Mouse (Mus musculus) urinary bladder, adult 18-20 months (tissue): ENCODE results near the gene Kifc3.
"Not testable (repeated sequence)": the region's sequence is repeated elsewhere in the genome, so short reads cannot be mapped to it uniquely, and the experiment has no call there.

Experiments
- DNase-seq, 2 experiments: peaks; one replicate each; pipeline ENCODE4 v3.0.0; 2022; ENCODE audit warnings: low spot score in 2 of 2, mixed read lengths in 2 of 2

Kifc3 gene

DNA sequence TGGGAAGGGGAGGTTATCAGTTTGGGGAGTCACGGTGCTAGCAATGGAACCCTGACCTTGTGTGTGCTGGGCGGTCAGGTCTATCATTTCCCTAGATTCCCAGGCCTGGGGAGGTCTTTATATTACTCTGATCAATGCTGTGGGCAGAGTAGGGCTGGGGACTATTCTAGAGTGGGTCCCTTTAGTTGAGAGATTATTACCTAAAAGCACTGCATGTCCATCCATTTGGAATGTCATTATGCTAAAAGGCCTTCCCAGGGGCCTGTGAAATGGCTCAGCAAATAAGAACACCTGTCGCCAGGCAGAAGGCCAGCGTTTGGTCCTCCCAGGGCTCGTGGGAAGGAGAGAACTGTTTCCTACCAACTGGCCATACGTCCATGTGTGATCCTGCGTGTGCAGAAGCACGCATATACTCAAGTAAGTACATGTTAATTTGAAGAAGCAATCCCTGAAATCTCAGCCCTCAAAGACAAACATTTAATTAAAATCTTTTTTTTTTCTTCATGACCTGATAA, 499 bp downstream of the Kifc3 start:
- no peak for DNase-seq

DNA sequence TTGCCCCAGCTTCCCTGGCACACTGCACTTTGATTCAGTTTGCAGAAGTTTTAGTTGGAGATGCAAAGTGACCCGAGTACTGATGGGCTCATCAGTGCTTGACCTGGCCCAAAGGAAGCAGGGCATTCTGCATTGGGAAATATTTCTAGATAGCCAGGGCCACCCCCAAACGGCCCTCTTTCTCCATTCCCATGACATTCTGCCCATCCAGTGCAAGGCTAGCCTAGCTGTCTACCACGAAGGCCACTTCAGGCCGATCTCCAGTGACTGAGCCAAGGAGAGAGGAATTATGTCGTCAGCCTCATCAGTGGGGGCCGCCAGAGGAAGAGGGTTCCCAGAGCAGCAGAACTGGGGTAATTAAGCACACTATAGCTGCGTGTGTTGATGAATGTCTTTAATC, 1.1 kb downstream of the Kifc3 start:
- DNase-seq: no peak

DNA sequence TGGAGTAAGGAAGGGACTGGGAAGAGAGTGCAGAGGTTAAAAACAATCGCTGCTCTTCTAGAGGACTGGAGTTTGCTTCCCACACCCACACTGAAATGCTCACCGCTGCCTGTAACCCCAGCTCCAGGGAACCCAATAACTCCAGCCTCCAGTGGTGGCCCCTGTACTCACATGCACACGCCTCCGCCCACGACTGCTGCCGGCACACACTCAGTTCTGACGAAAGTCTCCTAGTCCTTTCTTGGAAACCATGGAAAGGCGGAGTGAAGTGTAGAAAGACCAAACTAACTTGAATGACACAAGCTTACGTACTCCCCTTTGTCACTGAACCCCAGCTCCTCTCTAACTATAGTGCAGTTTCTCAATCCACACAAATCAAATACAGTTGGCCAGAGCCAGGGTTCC, 2.6 kb downstream of the Kifc3 start:
- no peak for DNase-seq

DNA sequence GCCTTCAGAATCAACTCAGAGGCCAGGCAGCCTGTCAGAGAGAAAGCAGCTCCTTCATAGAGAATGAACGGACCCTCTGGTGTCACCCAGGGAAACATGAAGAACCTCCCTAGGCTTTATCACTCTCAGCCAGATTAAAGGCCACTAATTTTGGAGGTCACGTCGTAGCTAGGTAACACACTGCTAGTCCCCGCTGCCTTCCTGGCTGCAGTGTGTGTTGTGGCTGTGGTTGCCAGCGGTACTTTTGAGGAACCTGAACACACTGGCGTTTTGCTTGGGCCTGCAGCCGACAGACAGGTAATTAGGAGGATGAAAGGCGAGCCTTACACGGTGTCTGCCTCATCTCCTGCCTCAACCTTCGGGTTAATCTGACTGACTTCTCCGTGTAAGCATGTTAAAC, 6.9 kb downstream of the Kifc3 start:
- DNase-seq: no peak

DNA sequence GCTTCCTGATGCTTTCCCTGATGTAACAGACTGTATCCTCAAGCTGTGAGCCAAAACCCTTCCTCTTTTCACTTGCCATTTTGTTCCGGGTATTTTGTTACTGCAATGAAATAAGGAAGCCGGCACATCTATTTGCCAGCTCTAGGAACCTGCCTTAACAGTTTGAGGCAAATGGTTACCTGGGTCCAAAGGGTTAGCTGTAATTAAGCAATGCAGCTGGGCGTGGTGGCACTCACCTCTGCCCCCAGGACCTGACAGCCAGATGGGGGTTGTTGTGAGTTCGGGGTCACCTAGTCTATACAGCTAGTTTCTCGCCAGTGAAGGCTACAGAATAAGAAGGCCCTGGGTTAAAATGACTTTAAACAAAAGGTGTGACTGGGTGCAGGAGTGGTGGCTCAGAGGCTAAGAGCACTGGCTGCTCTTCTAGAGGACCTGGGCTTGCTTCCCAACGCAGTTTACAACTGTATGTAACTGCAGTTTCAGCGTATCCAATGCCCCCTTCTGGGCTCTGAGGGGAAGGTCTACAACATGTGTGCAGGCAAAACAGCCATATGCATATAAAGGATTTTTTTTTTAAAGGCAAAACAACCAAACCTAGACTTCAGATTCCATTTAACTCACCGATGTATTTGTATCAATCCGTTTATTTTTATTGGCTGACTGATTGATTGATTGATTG, 11.0 kb downstream of the Kifc3 start:
- no peak for DNase-seq

DNA sequence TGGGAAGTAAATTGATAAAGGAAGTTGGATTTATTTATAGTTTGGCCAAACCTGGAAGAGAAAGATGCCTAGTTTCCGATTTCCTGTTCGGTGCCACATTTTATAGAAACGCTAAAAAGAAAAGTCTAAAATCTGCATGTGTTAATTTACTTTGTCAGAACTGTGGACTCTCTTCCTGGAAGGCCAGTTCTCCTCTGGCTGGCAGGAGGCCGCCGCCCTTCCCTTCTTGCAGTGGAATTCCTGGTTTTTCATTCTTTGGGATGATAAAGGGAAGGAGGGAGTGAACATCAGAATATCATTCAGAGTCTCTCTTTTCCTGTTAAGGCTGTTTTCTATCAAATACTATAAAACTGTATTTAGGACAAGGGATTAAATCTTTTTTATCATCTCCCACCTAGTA, 15.0 kb downstream of the Kifc3 start:
- DNase-seq: no peak

DNA sequence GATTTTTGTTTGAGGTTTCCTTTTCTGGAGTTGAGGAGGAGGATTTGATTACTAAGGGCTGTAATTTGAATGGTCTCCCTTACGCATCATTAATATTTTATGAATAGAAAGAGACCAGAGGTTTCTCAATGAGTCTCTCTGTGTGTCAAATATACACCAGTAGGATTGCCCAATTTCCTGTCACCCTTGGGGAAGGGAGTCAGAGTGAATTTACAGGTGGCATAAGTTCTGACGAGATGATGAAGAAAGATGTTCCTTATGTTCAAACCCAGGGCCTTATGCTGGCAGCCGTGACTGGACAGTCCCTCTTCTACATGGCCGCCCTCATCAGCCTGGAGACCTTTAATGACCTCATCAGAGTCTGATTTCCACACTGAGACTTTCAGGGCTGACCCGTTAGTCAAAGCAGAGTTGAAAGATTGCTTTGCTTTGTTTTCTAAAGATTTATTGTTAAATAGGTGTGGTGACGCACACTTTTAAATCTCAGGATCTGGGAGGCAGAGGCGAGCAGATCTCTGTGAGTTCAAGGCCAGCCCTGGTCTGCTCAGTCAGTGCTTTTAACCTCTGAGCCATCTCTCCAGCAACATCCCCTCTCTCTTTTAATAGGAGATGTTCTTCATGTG, 16.6 kb downstream of the Kifc3 start:
- no peak for DNase-seq

DNA sequence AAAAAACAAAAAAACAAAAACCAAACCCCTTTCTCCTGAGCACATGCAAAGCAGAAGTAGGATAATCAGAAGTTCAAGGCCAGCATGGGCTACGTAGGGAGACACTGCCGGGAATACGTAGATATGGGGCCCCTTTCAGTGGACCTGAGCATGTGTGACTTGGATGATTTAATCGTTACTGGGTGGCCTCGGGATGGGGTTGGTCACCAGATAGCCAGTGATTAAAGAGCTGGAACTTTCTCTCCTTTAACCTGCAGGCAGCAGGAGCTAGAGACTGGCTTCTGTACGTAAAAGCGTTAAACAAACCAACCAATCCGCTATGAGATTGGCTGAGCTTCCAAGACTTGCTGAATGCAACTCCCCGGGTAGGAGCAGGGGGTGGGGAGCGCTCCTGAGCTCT, 17.5 kb downstream of the Kifc3 start:
- no peak for DNase-seq

DNA sequence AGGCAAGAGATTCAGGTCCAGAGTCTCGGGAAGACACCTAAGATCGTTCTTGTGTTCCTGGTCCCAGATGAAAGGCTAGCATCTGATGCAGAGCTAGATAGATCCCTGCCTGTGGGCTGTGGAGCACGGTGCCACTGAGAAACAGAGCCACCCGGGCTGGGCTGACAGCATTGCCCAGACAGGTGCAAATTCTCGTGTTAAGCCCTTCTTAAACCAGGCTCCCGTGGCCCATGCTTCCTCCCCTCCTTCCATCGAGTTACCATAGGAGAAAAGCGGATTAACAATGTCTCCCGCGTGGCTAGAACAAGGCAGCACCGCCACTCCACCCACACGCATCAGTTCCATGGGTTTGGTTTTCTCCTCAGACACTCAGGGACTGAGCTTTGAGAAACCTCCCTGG, 18.4 kb downstream of the Kifc3 start:
- no peak for DNase-seq

DNA sequence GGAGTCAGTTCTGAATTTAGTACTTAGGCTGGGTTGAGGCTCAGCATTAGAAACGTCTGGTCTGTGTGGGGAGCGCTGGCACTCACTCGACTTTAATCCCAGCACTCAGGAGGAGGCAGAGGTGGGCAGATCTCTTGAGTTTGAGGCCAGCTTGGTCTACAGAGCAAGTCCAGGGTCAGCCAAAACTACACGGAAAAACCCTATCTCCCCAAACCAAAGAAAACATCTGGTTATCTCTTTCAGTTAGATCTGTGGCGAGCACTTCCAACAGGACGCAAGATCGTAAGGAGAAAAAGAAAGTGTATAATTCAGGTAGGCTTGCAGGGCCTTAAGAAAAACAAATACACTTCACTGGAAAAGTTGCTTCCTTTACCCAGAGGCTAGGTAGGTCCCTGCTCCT, 20.8 kb downstream of the Kifc3 start:
- DNase-seq: no peak

DNA sequence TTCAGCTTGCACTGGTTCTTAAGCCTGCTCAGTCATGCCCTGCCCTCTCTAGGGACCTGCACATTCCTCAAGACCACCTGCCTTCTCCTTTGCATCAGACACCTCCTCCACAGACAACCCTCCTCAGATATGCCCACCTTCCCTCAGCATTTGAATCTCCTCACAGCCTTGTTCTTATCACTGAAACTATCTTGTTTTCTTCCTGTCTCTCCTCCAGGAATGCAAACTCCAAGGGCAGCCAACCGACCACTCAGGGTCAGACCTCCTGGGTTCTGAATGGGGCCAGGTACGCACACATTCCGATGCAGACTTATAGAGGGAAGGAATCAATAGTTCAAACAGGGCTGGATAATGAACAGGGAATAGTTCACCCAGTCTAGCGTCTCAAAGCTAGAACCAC, 24.4 kb downstream of the Kifc3 start:
- no peak for DNase-seq

DNA sequence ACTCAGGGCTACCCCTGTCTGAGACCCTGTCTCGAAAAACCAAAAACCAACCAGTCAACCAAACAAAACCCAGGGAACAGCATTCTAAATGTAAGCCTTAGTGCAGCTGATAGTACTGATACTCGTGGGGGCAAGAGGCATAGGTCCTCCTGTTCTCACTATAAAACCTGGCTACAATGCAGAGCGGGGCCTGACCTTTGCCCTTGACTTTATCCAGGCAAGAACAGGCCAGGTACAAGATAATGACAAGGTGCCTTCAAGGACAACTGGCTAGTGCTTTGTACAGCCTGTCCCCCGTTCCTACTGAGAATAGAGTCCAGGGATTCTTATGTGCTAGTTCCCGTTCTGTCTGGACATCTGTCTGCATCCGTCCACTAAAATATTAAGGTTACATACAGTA, 25.6 kb downstream of the Kifc3 start:
- no peak for DNase-seq

DNA sequence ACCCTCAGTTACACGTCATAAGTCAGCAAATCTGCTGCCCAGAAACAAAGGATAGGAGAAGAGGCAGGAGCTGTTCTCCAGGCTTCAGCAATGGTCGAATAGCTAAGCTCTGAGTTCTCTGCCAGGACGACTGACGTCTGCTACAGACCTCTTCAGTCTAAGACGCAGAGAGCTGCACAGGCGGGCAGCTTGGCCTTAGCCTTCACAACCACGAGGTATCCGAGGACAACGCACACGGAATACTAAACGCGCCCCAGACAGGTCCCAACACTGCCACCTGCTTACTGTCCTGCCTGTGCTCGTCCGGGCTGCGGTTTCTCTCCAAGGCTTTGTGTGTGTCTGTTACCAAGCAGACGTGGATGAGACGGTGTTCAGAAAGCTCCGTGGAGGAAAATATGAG, 26.8 kb downstream of the Kifc3 start:
- DNase-seq: peak; percentile 18 to 40

DNA sequence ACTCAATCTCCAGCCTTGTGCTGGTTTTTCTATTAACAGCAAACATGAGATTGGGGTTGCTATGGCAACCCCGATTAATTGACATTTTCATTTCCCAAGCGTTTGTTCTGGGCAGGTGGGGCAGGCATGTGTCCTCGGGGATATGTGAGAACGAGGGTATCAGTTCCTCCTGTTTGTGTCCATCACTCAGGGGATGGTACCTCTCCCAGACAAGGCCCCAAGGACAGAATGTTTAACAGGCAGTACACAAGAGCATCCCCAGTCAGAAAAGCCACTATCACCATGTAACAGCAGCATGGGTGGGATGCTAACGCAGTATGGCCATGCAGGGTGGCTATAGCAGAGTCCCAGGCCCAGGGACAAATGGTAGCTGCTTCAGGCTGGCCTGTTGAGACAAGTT, 27.3 kb downstream of the Kifc3 start:
- no peak for DNase-seq

DNA sequence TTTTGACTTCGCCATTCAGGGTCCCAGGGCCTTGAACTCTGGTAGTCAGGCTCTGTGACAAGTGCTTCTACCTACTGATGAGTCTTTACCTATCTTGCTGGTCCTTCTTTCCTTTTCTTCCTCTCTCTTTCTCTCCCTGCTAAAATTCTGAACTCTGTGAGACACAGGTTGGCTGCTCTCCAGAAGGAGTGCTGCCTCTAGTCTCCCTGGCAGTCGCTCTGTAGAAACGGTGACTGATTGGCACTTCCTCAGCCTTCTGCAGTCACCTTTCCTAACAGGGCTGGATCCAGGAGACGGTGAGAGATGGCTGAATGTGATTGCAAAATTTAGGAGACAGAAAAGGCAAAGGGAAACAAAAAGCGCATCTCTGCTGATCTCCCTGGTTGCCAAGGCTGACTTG, 30.2 kb downstream of the Kifc3 start:
- DNase-seq: no peak

DNA sequence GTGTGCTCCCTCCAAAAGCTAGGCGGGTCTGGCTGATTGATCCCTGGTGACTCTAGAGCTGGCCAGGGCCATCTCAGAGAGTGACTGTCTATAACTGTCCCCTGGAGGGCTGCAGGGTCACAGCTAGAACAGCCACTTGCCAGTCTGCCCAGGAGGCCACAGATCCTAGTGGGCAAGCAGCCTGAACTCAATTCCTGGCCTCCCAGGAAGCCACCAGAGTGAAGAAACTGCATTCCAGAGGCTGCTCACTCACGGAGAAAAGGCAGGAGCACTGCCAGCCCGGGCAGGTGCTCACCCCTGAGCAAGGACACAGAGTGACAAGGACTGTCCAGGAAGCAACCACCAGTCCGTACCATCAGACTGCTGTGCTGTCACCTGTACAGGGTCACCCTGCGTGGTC, 34.9 kb downstream of the Kifc3 start:
- DNase-seq: no peak

DNA sequence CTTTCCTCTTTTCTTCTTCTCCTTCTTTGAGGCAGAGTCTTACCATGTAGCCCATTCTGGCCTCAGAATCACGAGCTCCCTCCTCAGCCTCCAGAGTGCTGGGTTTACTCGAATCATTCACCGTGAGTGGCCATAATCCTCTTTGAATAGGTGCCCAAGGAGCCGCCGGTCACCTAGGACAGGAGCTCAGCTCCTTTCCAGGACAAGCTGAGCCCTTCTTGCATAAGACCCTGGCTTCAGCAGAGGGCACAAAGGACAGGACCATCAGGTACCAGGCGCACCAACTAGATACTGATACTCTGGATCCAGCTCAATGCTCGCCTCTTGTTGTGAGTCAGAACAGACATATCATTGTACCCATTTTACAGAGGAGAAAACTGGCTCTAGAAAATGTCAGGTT, 36.2 kb downstream of the Kifc3 start:
- DNase-seq: no peak

DNA sequence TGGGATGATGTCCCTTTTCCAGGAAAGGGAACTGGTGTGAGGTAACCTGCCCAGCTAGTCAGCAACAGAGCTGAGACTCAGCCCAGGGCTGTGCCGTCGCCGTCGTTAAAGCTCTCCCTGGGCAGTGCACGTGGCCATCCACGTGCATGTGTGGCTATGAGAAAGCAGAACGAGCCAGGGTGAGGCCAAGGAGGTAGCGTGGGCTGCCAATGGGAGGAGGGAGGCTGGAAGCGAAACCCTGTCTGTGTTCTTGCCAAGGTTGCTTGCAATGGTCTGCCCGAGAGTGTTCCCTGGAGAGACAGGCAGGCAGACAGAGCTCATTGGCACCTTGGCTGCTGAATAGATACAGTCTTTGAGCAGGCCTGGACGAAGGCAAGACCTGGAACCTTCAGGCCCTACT, 36.7 kb downstream of the Kifc3 start:
- peak in 1 of 2 experiments; percentile 51 for DNase-seq

DNA sequence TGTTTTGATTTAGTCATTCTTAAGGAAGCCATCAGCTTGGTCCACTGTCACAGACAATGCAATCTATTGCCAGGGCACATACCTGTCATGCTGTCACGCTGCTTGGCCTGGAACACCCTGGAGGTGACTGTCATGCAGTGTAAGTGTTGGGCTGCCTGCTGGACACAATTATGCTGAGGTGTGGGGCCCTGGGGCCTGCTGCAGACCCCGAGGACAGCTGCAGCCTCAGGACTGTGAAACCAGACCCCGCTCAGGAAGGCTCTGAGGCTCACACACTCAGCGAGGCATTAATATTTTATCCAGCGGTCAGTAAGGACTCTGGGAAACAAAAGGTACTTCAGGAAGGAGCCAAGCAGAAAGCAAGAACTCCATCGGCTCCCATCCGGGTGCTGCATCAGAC, 38.1 kb downstream of the Kifc3 start:
- DNase-seq: no peak

DNA sequence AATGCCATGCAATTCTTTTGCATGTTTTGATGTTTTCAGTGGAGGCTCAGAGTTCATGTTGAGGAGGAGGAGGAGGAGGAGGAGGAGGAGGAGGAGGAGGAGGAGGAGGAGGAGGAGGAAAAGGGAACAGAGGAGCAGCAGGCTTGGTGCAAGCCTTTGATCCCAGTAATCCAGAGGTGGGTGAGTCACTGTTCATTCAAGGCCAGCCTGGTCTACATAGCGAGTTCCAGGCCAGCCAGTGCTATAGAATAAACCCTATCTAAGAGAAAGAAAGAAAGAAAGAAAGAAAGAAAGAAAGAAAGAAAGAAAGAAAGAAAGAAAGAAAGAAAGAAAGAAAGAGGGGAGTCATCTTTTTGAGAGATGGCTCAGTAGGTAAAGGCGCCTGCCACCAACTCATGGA, 38.6 kb downstream of the Kifc3 start:
- DNase-seq: not testable (repeated sequence)

DNA sequence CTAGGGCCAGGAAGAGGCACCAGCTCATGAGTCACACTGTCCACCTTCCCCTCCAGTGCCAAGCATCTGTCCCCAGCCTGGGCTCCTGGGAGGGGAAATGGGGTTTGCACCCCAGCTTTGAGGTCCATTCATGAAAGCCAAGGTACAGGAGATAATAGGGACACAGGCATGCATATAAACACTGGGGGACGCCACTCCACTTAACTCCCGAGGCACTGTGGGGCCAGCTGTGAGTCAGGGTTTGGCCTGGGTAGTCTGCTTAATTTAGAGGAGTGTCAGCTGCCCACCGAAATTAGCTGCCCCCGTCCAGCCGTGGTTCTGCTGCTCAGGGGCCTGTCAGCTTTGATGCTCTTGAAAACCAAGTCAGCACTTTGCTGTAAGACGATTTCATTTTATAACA, 39.8 kb downstream of the Kifc3 start:
- no peak for DNase-seq

DNA sequence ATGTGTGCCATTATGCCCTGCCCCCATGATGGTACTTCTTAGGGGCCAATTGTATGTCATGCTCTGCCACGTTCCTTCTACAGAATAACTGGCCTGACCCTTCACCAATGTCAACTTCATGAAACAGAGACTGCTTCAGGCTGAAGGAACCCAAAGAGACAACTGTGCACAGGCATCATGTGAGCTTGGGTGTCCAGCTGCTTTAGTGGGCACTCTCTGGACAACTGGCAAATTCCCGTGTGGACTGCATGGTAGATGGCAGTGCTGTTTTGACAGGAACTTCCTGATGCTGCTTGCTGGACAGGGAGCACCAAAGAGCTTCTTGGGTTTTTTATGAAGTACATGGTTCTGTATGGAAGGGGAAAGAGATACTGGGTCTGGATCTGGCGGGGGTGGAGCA, 43.3 kb downstream of the Kifc3 start:
- DNase-seq: no peak

DNA sequence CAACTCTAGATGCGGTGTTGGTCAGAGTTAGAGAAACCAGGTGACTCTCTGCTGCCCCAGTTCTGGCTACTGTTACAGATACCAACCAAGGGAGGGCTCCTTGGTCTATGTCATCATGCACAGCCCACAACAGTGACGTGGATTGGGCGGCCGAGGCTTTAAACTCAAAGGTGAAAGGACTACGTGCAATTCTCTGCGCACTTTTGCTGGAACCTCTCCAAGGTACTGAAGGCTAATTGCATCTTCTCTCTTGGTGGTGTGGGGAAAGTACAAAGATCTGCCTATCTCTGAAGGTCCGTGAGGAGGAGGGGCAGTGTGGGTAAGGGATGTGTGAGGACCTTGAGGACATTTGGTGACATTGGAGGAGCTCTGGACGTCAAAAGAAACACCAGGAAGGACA, 44.0 kb downstream of the Kifc3 start:
- DNase-seq: no peak

DNA sequence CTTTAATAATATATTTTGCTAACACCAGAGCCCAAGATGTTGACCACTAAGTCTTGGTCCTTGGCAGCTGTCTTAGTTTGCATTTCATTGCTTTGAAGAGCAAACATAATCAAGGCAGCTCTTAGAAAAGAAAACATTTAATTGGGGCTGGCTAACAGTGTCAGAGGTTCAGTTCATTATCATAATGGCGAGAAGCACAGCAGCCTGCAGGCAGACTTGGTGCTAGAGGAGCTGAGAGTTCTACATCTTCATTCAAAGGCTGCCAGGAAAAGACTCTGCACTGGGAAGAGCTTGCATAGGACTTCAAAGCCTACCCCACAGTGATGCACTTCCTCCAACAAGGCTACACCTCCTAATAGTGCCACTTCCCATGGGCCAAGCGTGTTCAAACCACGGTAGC, 45.5 kb downstream of the Kifc3 start:
- no peak for DNase-seq
